Comparison of ENCODE assay signal across 8 mouse cellular contexts in the genomic region with DNA sequence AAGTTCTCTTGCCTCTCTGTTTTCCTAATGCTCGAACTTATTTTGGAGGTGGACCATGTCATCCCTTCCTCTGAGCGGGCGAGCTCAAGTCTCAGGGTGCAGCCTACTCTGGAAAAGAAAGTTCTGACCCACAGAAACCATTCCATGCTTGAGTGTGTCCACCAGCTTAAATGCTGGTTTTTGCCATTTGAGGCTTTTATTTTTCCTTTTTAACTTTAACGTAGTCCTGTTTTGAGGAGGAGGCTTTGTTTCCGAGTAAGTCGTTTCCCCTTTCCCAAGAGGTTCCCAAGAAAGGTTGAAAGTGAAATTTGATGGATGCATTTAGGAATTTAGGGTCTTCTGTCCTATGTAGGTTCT. TPM values are rescaled to one million over a fixed set of nuclear protein-coding genes. Genes with fewer than 3 reads are reported as not detected.
DNase-seq lines count a peak whose midpoint lies in the region; ATAC-seq and TF ChIP-seq lines count a peak whose summit lies in the region.

No protein-coding gene starts in this region.

- H3K4me1 ChIP-seq in lung, adult 2 months (ENCODE audit: control insufficient read depth, insufficient read depth, low read length) = no peaks in the 10 kb centered on the region; the same call in 1 of the 2 replicates
- peaks cover 20% of the 10 kb centered on the region for H3K4me1 ChIP-seq in embryonic facial prominence, embryonic 10.5 days
- no peaks in the 10 kb centered on the region; the same call in 1 of the 2 replicates for H3K4me1 ChIP-seq in intestine, embryonic 14.5 days (replicated peaks; ENCODE audit: control insufficient read depth, insufficient read depth, low read length)
- peaks cover 25% of the 10 kb centered on the region for H3K4me1 ChIP-seq in neural tube, embryonic 13.5 days (replicated peaks)

- peak overlapping the region; percentile 76 for H3K4me3 ChIP-seq in lung, adult 2 months (replicated peaks; ENCODE audit: extremely low read depth, low read depth, low read length)
- peak overlapping the region; percentile 96 for H3K4me3 ChIP-seq in embryonic facial prominence, embryonic 10.5 days
- H3K4me3 ChIP-seq in intestine, embryonic 14.5 days (ENCODE audit: low read depth, low read length) = peak overlapping the region; percentile 78
- H3K4me3 ChIP-seq in neural tube, embryonic 13.5 days = peak overlapping the region; percentile 94

- ATAC-seq in intestine, embryonic 14.5 days (replicated peaks; ENCODE audit: low FRiP score, low TSS enrichment, low read depth) = no peak; the same call in 1 of the 2 replicates
- no peak for ATAC-seq in neural tube, embryonic 13.5 days (ENCODE audit: low read depth)
- no peak for ATAC-seq in monocyte, adult 5-6 weeks (replicated peaks; ENCODE audit: insufficient number of reproducible peaks, low FRiP score, low TSS enrichment, poor library complexity, severe bottlenecking)

- no peak for TF ChIP-seq POLR2A in lung, adult 2 months (IDR thresholded peaks at IDR 0.05; ENCODE audit: borderline replicate concordance, extremely low read depth, low read depth, low read length)

- H3K27me3 ChIP-seq in embryonic facial prominence, embryonic 10.5 days (replicated peaks; ENCODE audit: low read depth, poor library complexity, severe bottlenecking) = no peaks in the 10 kb centered on the region
- H3K27me3 ChIP-seq in intestine, embryonic 14.5 days (replicated peaks; ENCODE audit: control insufficient read depth, insufficient read depth, low read length) = no peaks in the 10 kb centered on the region
- H3K27me3 ChIP-seq in neural tube, embryonic 13.5 days = no peaks in the 10 kb centered on the region

- no peaks in the 10 kb centered on the region for H3K9me3 ChIP-seq in embryonic facial prominence, embryonic 10.5 days
- H3K9me3 ChIP-seq in intestine, embryonic 14.5 days (ENCODE audit: control insufficient read depth, low read length) = no peaks in the 10 kb centered on the region
- no peaks in the 10 kb centered on the region for H3K9me3 ChIP-seq in neural tube, embryonic 13.5 days

- H3K27ac ChIP-seq in embryonic facial prominence, embryonic 10.5 days (replicated peaks) = peak overlapping the region; percentile 91
- peak overlapping the region; percentile 73 for H3K27ac ChIP-seq in intestine, embryonic 14.5 days (ENCODE audit: low read depth)
- H3K27ac ChIP-seq in neural tube, embryonic 13.5 days (replicated peaks) = peak overlapping the region; percentile 91

- H3K9ac ChIP-seq in intestine, embryonic 14.5 days (ENCODE audit: low read length) = peak overlapping the region; percentile 76
- peak overlapping the region; percentile 89 for H3K9ac ChIP-seq in neural tube, embryonic 13.5 days

- no peak for TF ChIP-seq CTCF in lung, adult 2 months (IDR thresholded peaks at IDR 0.05; ENCODE audit: insufficient read depth, low read length)

- 1% methylated on average over 6 of the region's 6 CpGs for WGBS in lung, adult 2 months
- WGBS in embryonic facial prominence, embryonic 10.5 days = under 1% methylated on average over 6 of the region's 6 CpGs
- 0% methylated on average over 6 of the region's 6 CpGs for WGBS in intestine, embryonic 14.5 days
- 0% methylated on average over 6 of the region's 6 CpGs for WGBS in neural tube, embryonic 13.5 days

- peak overlapping the region; percentile 92 for H3K4me2 ChIP-seq in intestine, embryonic 14.5 days (ENCODE audit: low read length)
- H3K4me2 ChIP-seq in neural tube, embryonic 13.5 days = peak overlapping the region; percentile 91

- DNase-seq in lung, adult 2 months = no peak
- DNase-seq in lung, postnatal 14 days = no peak
- no peak for DNase-seq in embryonic facial prominence, embryonic 10.5 days (ENCODE audit: low spot score)
- no peak for DNase-seq in intestine, embryonic 14.5 days (ENCODE audit: low spot score)
- no peak for DNase-seq in left cerebral cortex, adult 18-20 months (ENCODE audit: low spot score in 2 of 2)
- no peak for DNase-seq in spleen, postnatal 14 days (ENCODE audit: low spot score in 2 of 2)

- peaks cover 11% of the 10 kb centered on the region for H3K36me3 ChIP-seq in embryonic facial prominence, embryonic 10.5 days (replicated peaks)
- H3K36me3 ChIP-seq in intestine, embryonic 14.5 days (ENCODE audit: control insufficient read depth, insufficient read depth, low read length) = peaks cover 4% of the 10 kb centered on the region; the same call in 1 of the 2 replicates
- H3K36me3 ChIP-seq in neural tube, embryonic 13.5 days = peaks cover 4% of the 10 kb centered on the region

RNA-seq across cellular contexts. Expression of a gene that starts 0.6 kb away (rescaled TPM):
- polyA plus RNA-seq in lung, adult 2 months (2012; rRNA removed) = 5.6 and 8.1 TPM in 2 replicates
- 13.5 and 13.7 TPM in 2 replicates for polyA plus RNA-seq in embryonic facial prominence, embryonic 10.5 days (2016; fragmentation: Nextera tagmentation; extraction: Ambion mirVana)
- 13.6 and 15.5 TPM in 2 replicates for polyA plus RNA-seq in intestine, embryonic 14.5 days (2014; fragmentation: Nextera tagmentation; extraction: Ambion mirVana)
- polyA plus RNA-seq in neural tube, embryonic 13.5 days (2015; fragmentation: Nextera tagmentation; extraction: Ambion mirVana) = 10.6 and 11.4 TPM in 2 replicates
- 10 to 100 TPM; 44.3 to 47.5 TPM for total RNA-seq in left cerebral cortex, adult 18-20 months (2021)
- 43.2 to 56.5 TPM (median 45.5 TPM) in 3 replicates for total RNA-seq in monocyte, adult 5-6 weeks (2017)

RNA-seq across cellular contexts. Expression of a gene that starts 0.8 kb away (rescaled TPM):
- polyA plus RNA-seq in lung, adult 2 months (2012; rRNA removed) = 18.3 and 32.7 TPM in 2 replicates
- polyA plus RNA-seq in embryonic facial prominence, embryonic 10.5 days (2016; fragmentation: Nextera tagmentation; extraction: Ambion mirVana) = 228 and 231 TPM in 2 replicates
- polyA plus RNA-seq in intestine, embryonic 14.5 days (2014; fragmentation: Nextera tagmentation; extraction: Ambion mirVana) = 196 and 199 TPM in 2 replicates
- polyA plus RNA-seq in neural tube, embryonic 13.5 days (2015; fragmentation: Nextera tagmentation; extraction: Ambion mirVana) = 473 and 478 TPM in 2 replicates
- 10 to 100 TPM; 41.3 to 41.6 TPM for total RNA-seq in left cerebral cortex, adult 18-20 months (2021)
- total RNA-seq in monocyte, adult 5-6 weeks (2017) = 91.5 to 141 TPM (median 130 TPM) in 3 replicates
